Mouse (Mus musculus): ENCODE data around the gene Agfg2.

Gene Agfg2

DNA sequence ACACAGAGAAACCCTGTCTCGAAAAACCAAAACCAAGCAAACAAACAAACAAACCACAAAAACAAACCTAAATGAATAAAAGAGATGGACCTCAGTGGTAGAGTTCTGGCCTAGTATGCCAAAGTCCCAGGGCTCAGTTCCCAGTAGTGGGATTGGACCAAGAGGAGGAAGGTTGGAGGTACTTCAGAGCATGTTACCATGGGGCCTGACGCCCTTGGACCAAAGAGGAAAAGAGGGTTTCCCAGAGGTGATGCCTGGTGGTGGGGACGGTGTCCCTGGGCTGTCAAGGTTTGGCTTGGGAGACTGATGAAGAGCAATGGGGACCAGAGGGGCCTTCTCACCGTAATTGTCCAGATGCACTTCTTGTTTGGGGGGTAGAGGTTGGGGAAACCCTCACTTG is 74.5 kb downstream of the Agfg2 start:
- peak; percentile 57 for DNase-seq (ENCODE audit: low spot score)

DNA sequence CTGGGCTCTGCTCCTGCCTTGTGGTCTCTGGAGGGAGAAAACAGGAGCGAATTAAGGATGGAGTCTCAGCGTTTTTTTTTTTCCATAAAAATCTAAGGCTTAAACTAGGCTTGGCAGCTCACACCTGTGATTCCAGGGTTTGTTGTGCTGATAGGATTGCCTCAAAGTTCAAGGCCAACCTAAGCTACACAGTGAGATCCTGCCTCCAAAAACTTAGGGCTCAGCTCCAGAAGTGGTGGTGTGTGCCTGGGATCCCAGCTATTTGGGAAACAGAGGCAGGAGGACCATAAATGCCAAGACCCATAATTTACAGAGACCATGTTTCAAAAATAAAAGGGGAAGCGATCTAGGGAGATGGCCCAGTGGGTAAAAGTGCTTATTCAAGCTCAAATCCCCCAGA is 75.2 kb downstream of the Agfg2 start:
- no peak for DNase-seq (ENCODE audit: low spot score)

DNA sequence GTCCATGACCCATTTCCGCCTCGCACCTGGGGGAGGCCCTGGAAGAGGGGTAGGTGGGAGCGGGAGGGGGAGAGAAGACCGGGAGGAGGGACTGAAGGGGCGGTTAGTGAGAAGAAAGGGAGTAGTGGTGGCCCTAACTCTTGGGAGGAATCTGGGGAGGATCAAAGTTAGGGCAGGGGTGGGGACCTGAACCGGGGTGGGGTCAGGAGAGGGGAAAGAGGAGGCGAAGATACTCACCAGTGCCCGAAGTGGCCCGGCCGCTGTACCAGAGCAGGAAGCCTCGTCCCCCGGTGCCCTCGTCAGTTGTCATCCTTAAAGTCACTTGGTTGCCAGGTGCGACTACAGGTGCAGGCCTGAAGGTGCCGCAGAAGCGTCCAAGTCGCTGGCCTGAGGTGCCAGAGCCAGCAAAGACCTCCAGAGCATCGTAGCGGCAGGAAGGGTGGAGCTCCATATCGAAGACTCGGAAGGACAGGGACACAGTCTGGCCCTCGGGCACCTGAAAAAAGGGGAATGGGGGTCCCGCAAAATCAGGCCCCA is 75.8 kb downstream of the Agfg2 start:
- no peak for DNase-seq (ENCODE audit: low spot score)

DNA sequence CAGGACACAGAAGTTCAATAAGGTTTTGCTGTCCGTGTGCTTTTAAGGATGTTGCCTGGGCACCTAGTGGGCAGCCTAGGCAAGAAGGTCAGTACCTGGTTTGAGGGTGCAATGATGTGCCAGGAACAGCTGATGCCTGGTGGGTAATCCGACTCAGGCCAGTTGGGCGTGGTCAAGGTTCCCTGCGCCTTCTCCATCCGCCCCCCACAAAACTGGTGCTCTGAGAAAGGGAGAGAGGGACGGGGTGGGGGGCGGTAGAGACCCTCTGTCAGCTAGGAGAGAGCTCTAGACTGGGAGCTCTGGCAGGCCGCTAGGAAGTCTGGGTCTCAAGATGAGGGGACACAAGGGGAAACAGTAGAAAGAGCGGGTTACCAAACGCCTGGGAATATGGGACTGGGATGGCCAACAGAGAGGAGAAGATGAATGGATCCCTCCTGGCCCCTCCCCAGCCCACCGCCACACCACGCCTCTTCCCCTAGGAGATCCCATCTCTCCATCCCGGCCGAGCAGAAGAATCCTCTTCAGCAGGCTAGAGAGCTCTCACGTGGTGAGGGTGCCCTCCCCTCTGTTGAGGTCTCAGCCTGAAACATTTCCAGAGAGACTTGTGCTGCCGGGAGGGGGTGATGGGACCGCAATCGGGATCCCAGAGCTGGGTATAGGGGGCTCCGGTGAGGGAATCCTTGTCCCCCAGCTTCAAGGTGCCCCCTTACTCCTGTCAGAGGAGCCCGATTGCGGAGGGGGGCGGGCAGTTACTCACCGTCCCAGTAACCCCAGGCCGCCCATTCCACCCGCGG is 76.5 kb downstream of the Agfg2 start:
- DNase-seq (ENCODE audit: low spot score), result no peak

DNA sequence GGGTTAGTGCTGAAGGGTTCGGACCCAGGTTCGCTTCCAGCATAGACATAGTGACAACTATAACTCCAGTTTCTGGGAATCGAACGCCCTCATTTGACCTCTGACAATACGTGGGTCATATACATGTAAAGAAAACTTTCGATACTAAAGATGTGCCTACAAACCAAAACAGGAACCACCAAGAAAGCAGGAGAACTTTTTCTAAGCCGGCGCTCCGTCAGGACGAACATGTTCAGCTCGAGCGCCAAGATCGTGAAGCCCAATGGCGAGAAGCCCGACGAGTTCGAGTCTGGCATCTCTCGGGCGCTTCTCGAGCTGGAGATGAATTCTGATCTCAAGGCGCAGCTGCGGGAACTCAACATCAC is 83.2 kb downstream of the Agfg2 start:
- no peak for DNase-seq (ENCODE audit: low spot score)

DNA sequence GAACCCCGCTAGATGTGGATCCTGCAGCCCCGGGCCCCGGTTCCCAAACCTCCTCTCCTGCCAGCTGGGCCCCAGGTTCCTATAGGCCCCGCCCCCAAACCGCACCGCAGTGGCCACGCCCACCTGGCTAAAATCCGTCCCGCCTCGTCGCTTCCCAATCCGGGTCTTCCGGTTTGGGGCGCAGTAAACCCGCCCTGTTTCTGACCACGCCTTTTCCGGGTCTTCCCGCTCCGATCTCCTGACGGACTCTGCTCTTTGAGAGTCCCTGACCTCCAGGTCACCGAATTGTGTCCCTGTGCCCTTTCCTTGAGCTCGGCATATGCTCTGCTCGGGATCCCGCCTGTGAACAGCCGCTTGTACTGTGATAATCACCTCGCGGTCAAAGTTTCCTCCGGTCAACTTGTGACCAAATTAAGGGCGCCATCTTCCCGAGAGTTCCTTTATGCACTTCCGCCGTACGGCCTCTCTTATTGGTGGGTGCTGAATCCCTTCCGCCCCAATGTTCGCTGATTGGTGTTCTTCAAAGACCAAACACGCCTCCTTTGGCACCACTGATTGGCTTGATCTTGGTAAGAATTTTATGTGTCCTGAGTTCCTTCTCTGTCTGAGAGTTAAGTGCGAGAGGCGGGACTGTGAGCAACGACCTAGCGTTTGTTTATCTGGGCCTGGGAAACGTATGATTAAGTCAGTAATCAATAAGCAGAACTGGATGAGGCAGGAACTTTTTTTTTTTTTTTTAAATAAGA is 83.7 kb downstream of the Agfg2 start, which contains the start of gene Mospd3:
Gene Mospd3, minus strand, starts transcription at position 440 of the 746 bp plus-strand sequence.
- peak; percentile 100 for DNase-seq (ENCODE audit: low spot score)
